ENCODE assay signal across 8 mouse cellular contexts in the genomic region with DNA sequence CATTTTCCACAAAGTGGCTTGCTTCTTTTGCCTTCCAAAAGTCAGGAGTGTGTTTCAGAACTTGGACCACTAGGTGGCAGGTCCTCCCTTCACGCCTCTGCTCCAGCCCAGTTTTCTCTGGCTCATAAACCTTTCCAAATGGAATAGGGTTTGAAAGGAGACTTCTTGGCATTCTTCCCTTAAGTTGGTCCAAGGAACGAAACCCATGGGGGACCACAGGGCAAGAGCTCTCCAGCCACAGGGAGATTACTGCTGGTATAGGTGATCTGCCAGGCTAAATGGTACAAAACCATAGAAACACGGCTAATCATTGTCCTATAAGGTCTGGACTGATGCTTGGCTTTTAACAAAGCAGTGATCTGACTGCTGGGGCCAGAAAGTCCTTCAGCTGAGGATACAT.
DNase-seq lines count a peak whose midpoint lies in the region; ATAC-seq and TF ChIP-seq lines count a peak whose summit lies in the region.

No protein-coding gene starts in this region.

- TF ChIP-seq CTCF in embryonic fibroblast, embryonic 13.5 days (IDR thresholded peaks at IDR 0.05; ENCODE audit: borderline replicate concordance, insufficient read depth, low read length): peak; percentile 63; the same call in 1 of the 2 replicates

- TF ChIP-seq POLR2A in embryonic fibroblast, embryonic 13.5 days (IDR thresholded peaks at IDR 0.05; ENCODE audit: low read depth, low read length): no peak

- H3K4me1 ChIP-seq in heart, embryonic 10.5 days: no peaks in the 10 kb centered on the region
- no peaks in the 10 kb centered on the region for H3K4me1 ChIP-seq in embryonic fibroblast, embryonic 13.5 days (ENCODE audit: control insufficient read depth, insufficient read depth, low read length)
- no peaks in the 10 kb centered on the region for H3K4me1 ChIP-seq in limb, embryonic 11.5 days (ENCODE audit: control insufficient read depth, insufficient read depth, low read length)

- 52% methylated on average over 3 of the region's 3 CpGs for WGBS in heart, embryonic 10.5 days
- WGBS in limb, embryonic 11.5 days: 45% methylated on average over 3 of the region's 3 CpGs

- H3K27me3 ChIP-seq in heart, embryonic 10.5 days (ENCODE audit: insufficient read depth, poor library complexity, severe bottlenecking): no peaks in the 10 kb centered on the region
- H3K27me3 ChIP-seq in limb, embryonic 11.5 days (ENCODE audit: control insufficient read depth, insufficient read depth, low read length): no peaks in the 10 kb centered on the region

- no peak overlapping the region for H3K4me3 ChIP-seq in heart, embryonic 10.5 days
- H3K4me3 ChIP-seq in embryonic fibroblast, embryonic 13.5 days (ENCODE audit: insufficient read depth, low read length): no peak overlapping the region
- no peak overlapping the region for H3K4me3 ChIP-seq in limb, embryonic 11.5 days (ENCODE audit: low read depth, low read length)

- DNase-seq in heart, postnatal 10 days: peak; percentile 38 to 58
- DNase-seq in heart, embryonic 10.5 days (ENCODE audit: low spot score): no peak
- DNase-seq in adrenal gland, postnatal 14 days: peak; percentile 32
- DNase-seq in kidney, adult 9 months: peak; percentile 57
- DNase-seq in limb, embryonic 11.5 days (ENCODE audit: low spot score): peak; percentile 56
- peak; percentile 56 for DNase-seq in retina, postnatal 1 day
- no peak for DNase-seq in thymus, adult 18-20 months

- no peak for ATAC-seq in limb, embryonic 11.5 days (ENCODE audit: insufficient number of reproducible peaks, low FRiP score, low TSS enrichment, low read depth)

- no peak overlapping the region for H3K4me2 ChIP-seq in limb, embryonic 11.5 days (ENCODE audit: low read depth, severe bottlenecking)

- intact Hi-C loops in heart, postnatal 10 days (cut with DNase I): loop anchor here (5.0 to 10.0 kb wide), 2 partner anchors 185 to 363 kb away; no protein-coding TSS in a partner anchor

- no peaks in the 10 kb centered on the region for H3K9me3 ChIP-seq in heart, embryonic 10.5 days
- no peaks in the 10 kb centered on the region for H3K9me3 ChIP-seq in limb, embryonic 11.5 days (ENCODE audit: control insufficient read depth, low read length)

- H3K9ac ChIP-seq in limb, embryonic 11.5 days (ENCODE audit: low read length): no peak overlapping the region

- H3K27ac ChIP-seq in heart, embryonic 10.5 days: no peak overlapping the region
- no peak overlapping the region for H3K27ac ChIP-seq in embryonic fibroblast, embryonic 13.5 days (ENCODE audit: insufficient read depth, low read length)
- no peak overlapping the region for H3K27ac ChIP-seq in limb, embryonic 11.5 days (replicated peaks; ENCODE audit: low read depth, low read length)

- peaks cover 5% of the 10 kb centered on the region; the same call in 1 of the 2 replicates for H3K36me3 ChIP-seq in heart, embryonic 10.5 days
- no peaks in the 10 kb centered on the region for H3K36me3 ChIP-seq in limb, embryonic 11.5 days (ENCODE audit: control insufficient read depth, insufficient read depth, low read length)

Comparison
In these comparisons a context has a peak if more than half of its experiments do, and no peak if none do; other contexts are left out.
1. DNase-seq: peak in heart, postnatal 10 days (2 of 2), adrenal gland, postnatal 14 days (single experiment), kidney, adult 9 months (single experiment), limb, embryonic 11.5 days (single experiment) and retina, postnatal 1 day (single experiment); none in heart, embryonic 10.5 days (single experiment) and thymus, adult 18-20 months (0 of 2).